Mouse (Mus musculus): ENCODE data around the gene Filip1l.

Filip1l gene

DNA sequence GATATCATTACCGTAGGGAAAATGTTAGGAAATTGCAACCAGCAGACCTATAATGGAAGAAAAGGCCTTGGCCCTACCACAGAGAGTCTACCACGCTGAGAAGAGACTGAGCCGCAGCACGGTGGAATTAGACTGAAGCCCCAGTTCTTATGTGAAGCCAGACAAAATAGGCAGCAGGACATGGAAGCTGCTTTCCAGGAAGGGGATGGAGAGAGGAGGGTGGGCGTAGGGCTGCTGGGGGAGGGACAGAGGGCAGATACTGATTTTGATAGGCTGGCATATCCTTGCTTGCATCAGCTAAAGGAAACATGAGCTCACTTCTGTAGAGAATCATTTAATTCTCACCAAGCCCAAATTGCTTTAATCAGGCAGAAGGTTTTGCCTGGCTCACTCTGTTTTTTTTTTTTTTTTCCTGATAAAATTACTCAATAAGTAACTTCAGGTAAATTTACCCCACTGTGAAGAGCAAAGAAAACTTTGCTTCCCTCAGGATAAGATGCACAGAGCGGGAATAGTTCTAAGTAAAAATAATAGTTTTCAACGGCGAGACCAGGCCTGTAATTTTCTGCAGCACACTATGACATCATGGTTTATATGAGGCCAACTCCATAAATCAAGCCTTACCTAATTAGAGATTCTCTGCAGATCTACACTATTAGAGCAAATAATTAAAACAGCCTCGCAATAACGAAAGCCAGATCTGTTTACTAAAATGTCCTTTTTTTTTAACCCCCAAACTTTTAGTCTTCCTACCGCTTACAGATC is 84.8 kb downstream of the Filip1l start:
- no peak for DNase-seq

- no peak for DNase-seq
Measured at GRCm38 (mm10) chr16:57438288-57438685, 85.4 kb downstream of the Filip1l start.

DNA sequence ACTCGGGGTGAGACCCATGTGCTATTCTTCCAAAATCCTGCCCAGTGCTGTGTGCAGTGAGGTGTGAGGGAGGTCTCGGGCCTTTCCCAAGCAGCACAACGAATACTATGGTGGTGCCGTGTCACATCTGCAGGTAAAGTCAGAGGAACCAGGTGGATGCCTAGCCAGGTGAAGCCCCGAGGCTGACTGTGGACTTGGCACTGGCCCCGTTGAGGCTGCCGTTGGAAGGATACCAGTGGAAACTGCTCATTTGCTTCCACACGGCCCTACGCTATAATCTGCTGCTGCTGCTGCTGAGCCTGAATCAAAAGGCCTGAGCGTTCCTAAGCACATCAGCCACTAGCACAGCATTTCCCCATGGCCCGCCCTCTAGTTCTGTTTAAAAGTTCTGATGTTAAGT is 86.3 kb downstream of the Filip1l start:
- no peak for DNase-seq

DNA sequence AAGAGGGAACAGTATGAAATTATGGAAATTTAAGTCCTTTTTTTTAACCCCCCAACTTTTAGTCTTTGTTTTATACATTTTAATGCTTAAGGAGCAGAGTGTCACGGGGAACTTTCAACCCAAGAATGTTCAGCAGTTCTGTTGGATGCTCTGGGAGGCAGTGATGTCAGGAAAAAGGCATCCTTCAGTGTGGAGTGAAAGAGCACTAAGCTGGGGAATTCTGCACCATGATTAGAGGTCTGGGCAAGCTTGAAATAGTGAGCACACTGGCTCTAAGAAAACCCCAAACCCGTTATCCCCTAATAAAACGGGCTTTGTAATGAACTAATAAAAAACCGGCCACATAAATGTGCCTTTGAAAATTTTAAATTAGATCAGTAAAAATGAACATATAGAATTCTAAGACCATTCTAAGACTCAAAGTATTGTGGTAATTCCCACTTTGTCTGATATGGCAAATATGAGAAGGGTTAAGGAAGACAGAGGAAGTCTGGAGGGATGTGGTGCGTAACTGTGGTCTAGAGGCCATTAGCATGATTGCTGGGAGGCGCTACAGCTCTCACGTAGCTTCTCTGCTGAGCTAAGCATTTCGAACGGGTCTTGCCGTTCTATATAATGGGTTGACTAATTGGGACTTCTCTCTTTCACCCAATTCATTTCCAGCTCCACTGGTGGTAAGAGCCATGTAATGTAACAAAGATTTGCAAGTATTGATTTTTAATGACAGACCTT is 88.0 kb downstream of the Filip1l start:
- no peak for DNase-seq

DNA sequence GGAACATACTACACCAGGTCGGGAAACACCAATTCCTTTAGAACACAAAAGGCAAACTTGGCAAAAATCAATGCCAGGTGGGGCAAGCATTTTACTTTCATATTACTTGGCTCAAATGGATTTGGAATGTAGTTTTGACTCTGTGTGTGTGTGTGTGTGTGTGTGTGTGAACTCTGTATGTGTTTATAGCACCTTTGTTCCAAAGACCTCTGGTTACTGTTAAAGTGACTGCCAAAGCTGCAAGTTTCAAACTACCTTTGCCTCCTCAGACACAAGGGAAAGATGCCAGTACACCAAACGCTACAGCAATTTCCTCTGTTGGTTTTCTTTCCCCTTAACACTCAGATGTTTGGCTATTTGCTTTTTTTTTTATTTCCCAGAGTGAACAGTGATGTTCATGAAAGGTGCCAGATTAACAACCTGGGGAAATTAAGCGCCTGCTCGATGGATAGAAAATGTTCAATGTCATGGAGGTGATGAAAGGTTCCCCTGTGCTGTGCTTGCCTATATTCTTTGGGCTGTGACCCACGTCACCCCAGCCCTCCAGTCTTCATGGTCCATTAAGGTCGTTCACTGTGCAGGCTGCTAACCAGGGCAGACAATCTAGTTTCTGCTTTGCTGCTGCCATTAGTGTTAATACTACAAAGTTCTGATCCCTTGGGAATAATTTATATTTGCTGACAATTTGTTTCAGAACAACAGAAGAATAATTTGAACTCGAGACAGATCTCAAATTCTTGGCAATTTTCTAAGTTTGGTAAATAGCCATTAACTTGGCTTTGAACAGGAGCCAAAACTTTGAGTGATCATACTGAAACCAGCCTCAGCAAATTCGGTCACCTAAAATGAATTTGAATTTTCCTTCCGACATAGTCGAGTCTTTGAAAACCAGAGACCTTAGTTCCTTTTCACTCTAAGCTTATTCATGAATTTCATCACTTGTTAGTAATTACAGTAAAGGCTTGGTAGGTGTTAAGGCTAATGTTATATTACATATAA is 92.5 kb downstream of the Filip1l start:
- no peak for DNase-seq

GRCm38 (mm10) chr16:57453009-57453408 is 100.1 kb downstream of the Filip1l start:
- no peak for DNase-seq

GRCm38 (mm10) chr16:57454106-57454763 is 101.3 kb downstream of the Filip1l start:
- no peak for DNase-seq

DNA sequence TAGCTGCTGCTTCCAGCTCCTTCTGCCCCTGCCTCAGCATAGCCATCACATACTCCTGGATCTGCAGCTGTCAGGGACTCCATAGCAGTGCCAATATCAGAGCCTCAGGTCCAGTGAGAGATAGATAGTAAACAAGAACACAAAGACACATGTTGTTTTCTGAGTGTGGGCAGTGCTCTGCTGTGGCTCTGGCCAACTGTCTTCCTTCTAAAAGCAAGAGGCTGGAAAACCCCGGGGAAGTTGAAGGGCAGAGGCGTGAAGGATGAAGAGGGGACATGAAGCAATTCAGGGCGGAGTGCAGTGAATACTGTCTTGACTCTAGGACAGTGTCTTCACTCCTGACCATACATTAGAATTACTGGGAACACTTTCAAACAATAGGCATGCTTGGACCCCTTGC is 102.7 kb downstream of the Filip1l start:
- DNase-seq: no peak

GRCm38 (mm10) chr16:57456003-57456402 is 103.1 kb downstream of the Filip1l start:
- DNase-seq: no peak

- DNase-seq: no peak
Measured at GRCm38 (mm10) chr16:57465386-57465913, 112.6 kb downstream of the Filip1l start.

GRCm38 (mm10) chr16:57469301-57469700 is 116.4 kb downstream of the Filip1l start:
- DNase-seq: no peak

DNA sequence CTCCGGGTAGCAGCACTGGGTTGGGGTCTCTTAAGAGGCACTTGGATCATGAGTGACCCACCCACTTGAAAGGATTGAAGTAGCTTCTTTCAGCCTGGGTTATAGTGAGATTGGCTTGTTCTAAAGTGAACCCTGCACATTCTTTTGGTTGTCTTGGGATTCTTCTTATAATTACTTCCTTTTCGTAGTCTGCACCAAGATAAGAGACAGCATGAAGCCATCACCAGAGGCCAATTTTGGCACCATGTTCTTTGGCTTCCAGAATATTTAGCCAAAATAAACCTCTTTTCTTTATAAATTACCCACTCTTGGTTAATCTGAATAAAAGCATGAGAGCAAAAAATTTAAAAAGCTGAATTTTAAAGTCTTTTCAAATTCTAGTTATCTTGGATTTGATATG is 117.0 kb downstream of the Filip1l start:
- no peak for DNase-seq

DNA sequence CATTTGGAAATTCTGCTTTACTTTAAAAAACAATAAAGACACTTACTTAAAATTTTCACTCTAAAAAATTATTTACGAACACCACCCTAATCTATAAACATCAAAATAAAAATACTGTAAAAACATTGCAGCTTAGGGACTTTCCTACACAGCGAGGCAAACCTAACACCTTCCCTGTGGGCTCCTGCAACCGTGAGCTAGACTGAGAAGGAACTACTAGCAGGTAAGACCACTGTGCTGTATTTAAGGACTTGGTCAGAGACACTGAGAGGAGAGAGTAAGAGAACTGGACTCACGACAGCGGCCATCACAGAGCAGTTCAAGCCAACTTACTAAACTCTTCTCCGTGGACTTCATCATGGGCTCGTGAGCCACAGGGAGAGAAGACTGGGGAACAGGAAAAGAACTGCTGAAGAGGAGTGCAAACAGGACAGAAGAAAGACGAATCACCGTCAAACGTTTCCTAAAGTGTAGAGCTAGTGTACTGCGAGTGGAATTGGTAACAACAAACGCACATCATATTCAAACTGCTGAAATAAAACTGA is 117.5 kb downstream of the Filip1l start:
- no peak for DNase-seq

GRCm38 (mm10) chr16:57471071-57471470 is 118.2 kb downstream of the Filip1l start:
- no peak for DNase-seq

GRCm38 (mm10) chr16:57473415-57474085 is 120.7 kb downstream of the Filip1l start:
- DNase-seq: no peak

DNA sequence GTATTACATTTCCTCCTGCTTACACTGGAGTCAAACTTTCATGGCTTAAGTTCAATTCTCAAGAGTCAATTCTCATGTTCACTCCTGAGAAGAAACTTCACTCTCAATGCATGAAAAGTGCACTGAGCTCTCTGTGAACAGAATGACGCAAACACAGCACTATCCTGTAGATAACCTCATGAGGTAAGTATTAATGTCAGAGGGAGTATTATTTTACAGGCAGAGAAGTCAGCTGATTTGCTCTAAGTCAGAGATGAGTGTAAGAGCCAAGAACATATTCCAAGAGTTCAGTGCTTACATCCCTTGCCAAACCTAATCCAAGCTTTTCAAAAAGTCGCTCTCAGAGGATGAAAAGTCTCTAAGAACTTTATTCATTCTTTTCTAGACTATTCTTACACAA is 125.6 kb downstream of the Filip1l start:
- DNase-seq: no peak

GRCm38 (mm10) chr16:57479776-57480175 is 126.9 kb downstream of the Filip1l start:
- no peak for DNase-seq

DNA sequence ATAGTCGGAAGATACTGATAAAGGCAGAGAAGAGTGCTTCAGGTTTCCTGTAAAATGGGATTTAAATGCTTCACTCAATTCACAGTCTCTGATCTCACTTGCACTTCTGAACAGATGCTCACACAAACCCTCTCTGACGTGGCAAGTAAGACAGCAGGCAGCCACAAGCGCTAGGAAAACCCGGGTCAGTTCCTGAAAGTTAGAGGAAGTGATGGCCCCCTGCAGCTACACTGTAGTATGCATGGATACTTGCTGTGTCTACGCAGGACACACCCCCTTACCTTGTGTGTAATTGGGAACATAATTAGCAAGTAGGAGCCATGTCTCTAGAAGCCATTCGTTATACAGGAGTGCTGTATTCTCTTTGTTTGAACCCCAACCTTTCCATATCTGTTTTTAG is 129.4 kb downstream of the Filip1l start:
- no peak for DNase-seq

DNA sequence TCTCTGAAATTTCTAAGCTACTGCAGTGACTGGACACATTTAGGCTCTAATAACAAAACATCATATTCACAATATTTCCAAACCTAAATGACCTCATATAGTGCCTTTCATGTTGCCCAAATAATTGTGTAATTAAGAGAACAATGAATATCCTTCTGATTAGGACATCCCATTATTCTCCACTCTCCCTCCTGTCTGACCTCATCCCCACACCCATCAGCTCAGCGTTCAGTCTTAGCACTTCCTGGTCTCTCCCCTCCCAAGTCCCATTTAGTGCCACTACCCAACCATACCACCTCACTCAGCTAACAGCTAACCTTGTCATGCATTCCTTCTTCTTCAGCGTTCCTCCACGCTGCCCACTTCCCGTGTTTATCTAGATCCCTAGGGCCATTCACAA is 130.0 kb downstream of the Filip1l start:
- no peak for DNase-seq

GRCm38 (mm10) chr16:57483503-57483902 is 130.6 kb downstream of the Filip1l start:
- DNase-seq: no peak

DNA sequence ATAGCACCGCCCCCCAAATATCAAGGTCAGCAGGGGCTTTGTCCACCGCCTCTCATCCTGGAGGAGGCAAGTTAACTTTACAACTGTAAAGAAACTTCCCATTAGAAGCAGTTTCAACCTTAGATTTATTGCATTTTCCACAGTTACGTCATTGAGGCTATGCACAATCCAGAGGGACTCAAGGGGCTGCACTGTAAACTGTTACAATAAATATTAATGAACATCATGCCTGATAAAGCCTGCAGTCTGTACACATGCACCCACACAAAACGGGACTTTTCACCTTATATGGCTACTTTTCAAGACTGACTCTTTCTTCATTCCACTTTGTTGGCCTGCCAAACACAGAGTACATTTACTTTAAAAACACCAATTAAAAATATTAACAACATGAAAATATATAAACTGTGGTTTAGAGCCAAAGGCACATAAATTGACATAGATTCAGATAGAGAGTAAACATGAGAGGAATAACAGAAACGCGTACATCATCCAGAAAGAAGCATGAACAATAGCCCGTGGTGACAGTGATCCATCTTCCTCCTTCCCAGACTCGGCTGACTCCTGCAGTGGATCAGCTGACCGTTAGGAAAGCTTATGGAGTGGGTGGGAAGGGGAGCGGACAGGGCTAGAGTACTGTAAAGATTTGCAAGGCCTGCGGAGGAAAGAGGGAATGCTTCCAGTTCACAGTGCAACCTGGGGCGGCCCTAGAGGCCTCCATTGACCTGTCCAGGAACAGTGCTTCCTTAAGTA is 131.3 kb downstream of the Filip1l start:
- no peak for DNase-seq

Data from layer of hippocampus, adult 9-11 months (tissue).